In the genomic region with DNA sequence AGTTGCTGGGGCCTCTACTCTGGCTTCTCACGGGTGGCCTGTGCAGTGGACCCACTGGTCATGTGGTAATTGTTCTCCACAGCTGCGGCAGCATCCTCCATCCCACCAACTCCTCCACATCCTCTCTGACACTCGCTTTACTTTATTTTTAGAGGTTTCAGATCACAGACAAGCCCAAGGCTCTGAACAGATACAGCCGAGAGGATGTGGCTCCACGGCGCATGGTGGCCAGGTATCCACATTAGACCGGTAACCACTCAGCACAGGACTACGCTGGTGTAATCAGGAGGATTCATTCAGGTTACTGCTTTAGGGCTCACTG, we compare ENCODE assay signal across 12 mouse cellular contexts. TPM values are rescaled to one million over a fixed set of nuclear protein-coding genes. Genes with fewer than 3 reads are reported as not detected.
DNase-seq lines count a peak whose midpoint lies in the region; ATAC-seq and TF ChIP-seq lines count a peak whose summit lies in the region.
"Had no signal": no experiment of that assay in that cellular context is flagged by ENCODE, and none has a peak within 500 bp of the region (broad histone marks: within the 10 kb centered on the region; RNA-seq: fewer than 3 reads in every experiment).

No protein-coding gene starts in this region.

- no peaks in the 10 kb centered on the region for H3K36me3 ChIP-seq in forebrain, embryonic 13.5 days (ENCODE audit: poor library complexity, severe bottlenecking)
- no peaks in the 10 kb centered on the region for H3K36me3 ChIP-seq in forebrain, embryonic 15.5 days
- H3K36me3 ChIP-seq in kidney, postnatal 0 days (ENCODE audit: insufficient read depth, low read length), result no peaks in the 10 kb centered on the region
- no peaks in the 10 kb centered on the region for H3K36me3 ChIP-seq in liver, embryonic 11.5 days (ENCODE audit: control insufficient read depth, insufficient read depth, low read length)

- 0 out of 2 replicates have a peak overlapping the region, but pooled peaks have one; percentile 16 for H3K27ac ChIP-seq in forebrain, embryonic 13.5 days
- H3K27ac ChIP-seq in forebrain, embryonic 15.5 days (replicated peaks), result no peak overlapping the region
- no peak overlapping the region for H3K27ac ChIP-seq in kidney, postnatal 0 days
- peak overlapping the region; percentile 72 for H3K27ac ChIP-seq in liver, embryonic 11.5 days (ENCODE audit: low read depth, low read length)

- ATAC-seq in forebrain, embryonic 13.5 days, result no peak
- ATAC-seq in forebrain, embryonic 15.5 days (replicated peaks), result no peak
- no peak for ATAC-seq in kidney, postnatal 0 days (replicated peaks; ENCODE audit: low FRiP score, low read depth)
- ATAC-seq in liver, embryonic 11.5 days (replicated peaks; ENCODE audit: low FRiP score), result no peak

- H3K27me3 ChIP-seq in forebrain, embryonic 13.5 days, result no peaks in the 10 kb centered on the region
- no peaks in the 10 kb centered on the region for H3K27me3 ChIP-seq in forebrain, embryonic 15.5 days
- H3K27me3 ChIP-seq in kidney, postnatal 0 days (ENCODE audit: insufficient read depth, low read length), result no peaks in the 10 kb centered on the region
- no peaks in the 10 kb centered on the region for H3K27me3 ChIP-seq in liver, embryonic 11.5 days (replicated peaks; ENCODE audit: control insufficient read depth, insufficient read depth, low read length)

- DNase-seq in kidney, postnatal 0 days (ENCODE audit: low spot score), result no peak
- DNase-seq in kidney, adult 8-10 months, result no peak
- no peak for DNase-seq in liver, embryonic 11.5 days (ENCODE audit: low spot score)
- DNase-seq in thymus, postnatal 10 days (ENCODE audit: low spot score in 2 of 2), result peak; percentile 58 to 60
- no peak for DNase-seq in cerebellum, adult 8-10 months
- no peak for DNase-seq in neural tube, embryonic 10.5 days (ENCODE audit: extremely low spot score, low spot score)
- DNase-seq: adrenal gland, postnatal 36 days; cerebellum, postnatal 14 days; kidney, postnatal 14 days; right cerebral cortex, postnatal 25 days had no signal

- peaks cover 19% of the 10 kb centered on the region for H3K4me1 ChIP-seq in forebrain, embryonic 13.5 days
- H3K4me1 ChIP-seq in forebrain, embryonic 15.5 days, result peaks cover 4% of the 10 kb centered on the region; the same call in 1 of the 2 replicates
- peaks cover 22% of the 10 kb centered on the region; the same call in 1 of the 2 replicates for H3K4me1 ChIP-seq in kidney, postnatal 0 days (replicated peaks; ENCODE audit: insufficient read depth, low read length)
- H3K4me1 ChIP-seq in liver, embryonic 11.5 days (replicated peaks; ENCODE audit: control insufficient read depth, insufficient read depth, low read length), result peaks cover 39% of the 10 kb centered on the region

- no peak for TF ChIP-seq CTCF in kidney, postnatal 0 days (IDR thresholded peaks at IDR 0.05; ENCODE audit: low read depth)

- no peak overlapping the region for H3K4me2 ChIP-seq in forebrain, embryonic 13.5 days
- H3K4me2 ChIP-seq in forebrain, embryonic 15.5 days (replicated peaks), result no peak overlapping the region
- 0 out of 2 replicates have a peak overlapping the region, but pooled peaks have one; percentile 16 for H3K4me2 ChIP-seq in kidney, postnatal 0 days (ENCODE audit: low read length)
- peak overlapping the region; percentile 15; the same call in 1 of the 2 replicates for H3K4me2 ChIP-seq in liver, embryonic 11.5 days

- no peak overlapping the region for H3K4me3 ChIP-seq in forebrain, embryonic 13.5 days
- H3K4me3 ChIP-seq in forebrain, embryonic 15.5 days, result no peak overlapping the region
- H3K4me3 ChIP-seq in kidney, postnatal 0 days (replicated peaks; ENCODE audit: low read depth, low read length), result no peak overlapping the region
- no peak overlapping the region for H3K4me3 ChIP-seq in liver, embryonic 11.5 days (ENCODE audit: low read depth, low read length)

- H3K9ac ChIP-seq in forebrain, embryonic 13.5 days, result no peak overlapping the region
- H3K9ac ChIP-seq in forebrain, embryonic 15.5 days (replicated peaks), result no peak overlapping the region
- no peak overlapping the region for H3K9ac ChIP-seq in kidney, postnatal 0 days (ENCODE audit: low read depth, low read length)
- no peak overlapping the region for H3K9ac ChIP-seq in liver, embryonic 11.5 days (ENCODE audit: low read depth, low read length)

- no peaks in the 10 kb centered on the region for H3K9me3 ChIP-seq in forebrain, embryonic 13.5 days (replicated peaks)
- H3K9me3 ChIP-seq in forebrain, embryonic 15.5 days, result no peaks in the 10 kb centered on the region
- no peaks in the 10 kb centered on the region for H3K9me3 ChIP-seq in kidney, postnatal 0 days (replicated peaks; ENCODE audit: low read length)
- H3K9me3 ChIP-seq in liver, embryonic 11.5 days (ENCODE audit: control insufficient read depth, low read length), result no peaks in the 10 kb centered on the region

- WGBS in forebrain, embryonic 13.5 days, result 89% methylated on average over 8 of the region's 8 CpGs
- WGBS in forebrain, embryonic 15.5 days, result 89% methylated on average over 8 of the region's 8 CpGs
- 40% methylated on average over 8 of the region's 8 CpGs for WGBS in kidney, postnatal 0 days
- WGBS in liver, embryonic 11.5 days, result 79% methylated on average over 8 of the region's 8 CpGs

RNA-seq across cellular contexts. Expression of a gene that starts 16.5 kb away (rescaled TPM):
- 5.4 and 6.5 TPM in 2 replicates for polyA plus RNA-seq in forebrain, embryonic 13.5 days (2015; fragmentation: Nextera tagmentation; extraction: Ambion mirVana)
- polyA plus RNA-seq in forebrain, embryonic 15.5 days (2015; fragmentation: Nextera tagmentation; extraction: Ambion mirVana), result 10.9 and 11.4 TPM in 2 replicates
- polyA plus RNA-seq in kidney, postnatal 0 days (2015; fragmentation: Nextera tagmentation; extraction: Ambion mirVana), result 3.0 and 3.1 TPM in 2 replicates
- polyA plus RNA-seq in liver, embryonic 11.5 days (2014; fragmentation: Nextera tagmentation; extraction: Ambion mirVana), result 5.1 and 5.9 TPM in 2 replicates

Comparison
In these comparisons a context has a peak if more than half of its experiments do, and no peak if none do; other contexts are left out.
1. H3K27ac ChIP-seq: peak in forebrain, embryonic 13.5 days (single experiment) and liver, embryonic 11.5 days (single experiment); none in forebrain, embryonic 15.5 days (single experiment) and kidney, postnatal 0 days (single experiment).
2. H3K4me2 ChIP-seq: peak in kidney, postnatal 0 days (single experiment) and liver, embryonic 11.5 days (single experiment); none in forebrain, embryonic 13.5 days (single experiment) and forebrain, embryonic 15.5 days (single experiment).
3. DNase-seq: peak in thymus, postnatal 10 days (2 of 2); none in kidney, postnatal 0 days (single experiment), kidney, adult 8-10 months (0 of 2), liver, embryonic 11.5 days (single experiment), cerebellum, adult 8-10 months (single experiment) and neural tube, embryonic 10.5 days (single experiment).